Mouse (Mus musculus): ENCODE results near the gene Arhgef9. TPM values are rescaled to one million over a fixed set of nuclear protein-coding genes. Genes with fewer than 3 reads are reported as not detected.

Gene Arhgef9
- total RNA-seq, 2 experiments from 2014 or later: 17.8 to 18.9 TPM

Other genes with a start within 250 kb of the Arhgef9 start
- 1 to 10 TPM; 3.0 to 3.5 TPM for gene Spin4, start 170.2 kb downstream of the Arhgef9 start, total RNA-seq (2021)
- gene Amer1, start 248.0 kb upstream of the Arhgef9 start, total RNA-seq (2021): 10 to 100 TPM in 1 of 2 experiments, 1 to 10 TPM in 1; 9.7 to 10.2 TPM

Data from heart, postnatal 4 days (tissue).